Mouse (Mus musculus) forebrain, embryonic 12.5 days (tissue): ENCODE measurements around the gene Serpinf2. TPM values are rescaled to one million over a fixed set of nuclear protein-coding genes. Genes with fewer than 3 reads are reported as not detected.

Experiments
- ATAC-seq: fragments of 200-750 bp; cut with Nextera tagmentation; 2 replicates; pipeline ENCODE4 v1.8.0; 2017; ENCODE audit warnings: moderate TSS enrichment; ENCODE audit not compliant: low FRiP score
- H3K27ac ChIP-seq: fragments of 300-500 bp; sonication (generic); 2 replicates; pipeline ENCODE4 v1.5.1; 2016; ENCODE audit warnings: mild to moderate bottlenecking
- H3K27me3 ChIP-seq: fragments of 300-500 bp; sonication (generic); 2 replicates; pipeline ENCODE4 v1.6.1; 2016; ENCODE audit warnings: mild to moderate bottlenecking
- H3K36me3 ChIP-seq: fragments of 300-500 bp; sonication (generic); replicated peaks from 2 replicates; pipeline ENCODE4 v1.6.1; 2016; ENCODE audit warnings: mild to moderate bottlenecking
- H3K4me1 ChIP-seq: fragments of 300-500 bp; sonication (generic); 2 replicates; pipeline ENCODE4 v1.6.1; 2016
- H3K4me2 ChIP-seq: fragments of 300-500 bp; sonication (generic); 2 replicates; pipeline ENCODE4 v1.6.1; 2016; ENCODE audit warnings: mild to moderate bottlenecking, moderate library complexity
- H3K4me3 ChIP-seq: fragments of 300-500 bp; sonication (generic); replicated peaks from 2 replicates; pipeline ENCODE4 v1.5.1; 2016; ENCODE audit warnings: mild to moderate bottlenecking
- H3K9ac ChIP-seq: fragments of 300-500 bp; sonication (generic); 2 replicates; pipeline ENCODE4 v1.6.1; 2016; ENCODE audit warnings: mild to moderate bottlenecking
- H3K9me3 ChIP-seq: fragments of 300-500 bp; sonication (generic); 2 replicates; pipeline ENCODE4 v1.6.1; 2016
- WGBS: fragments of 180-500 bp; shearing (Covaris S2); methylation state at CpG from one replicate; pipeline ENCODE4 v1.1.7; 2016; 5-methylcytosine and 5-hydroxymethylcytosine counted together
- polyA plus RNA-seq: library from polyadenylated mRNA; unstranded; fragments of >200 nt; fragmentation: Nextera tagmentation; extraction: Ambion mirVana; gene quantifications from 2 replicates; pipeline ENCODE4 v1.2.1, GENCODE M21; 2016

Gene Serpinf2
- polyA plus RNA-seq, 1 experiment from 2014 or later = not detected

DNA sequence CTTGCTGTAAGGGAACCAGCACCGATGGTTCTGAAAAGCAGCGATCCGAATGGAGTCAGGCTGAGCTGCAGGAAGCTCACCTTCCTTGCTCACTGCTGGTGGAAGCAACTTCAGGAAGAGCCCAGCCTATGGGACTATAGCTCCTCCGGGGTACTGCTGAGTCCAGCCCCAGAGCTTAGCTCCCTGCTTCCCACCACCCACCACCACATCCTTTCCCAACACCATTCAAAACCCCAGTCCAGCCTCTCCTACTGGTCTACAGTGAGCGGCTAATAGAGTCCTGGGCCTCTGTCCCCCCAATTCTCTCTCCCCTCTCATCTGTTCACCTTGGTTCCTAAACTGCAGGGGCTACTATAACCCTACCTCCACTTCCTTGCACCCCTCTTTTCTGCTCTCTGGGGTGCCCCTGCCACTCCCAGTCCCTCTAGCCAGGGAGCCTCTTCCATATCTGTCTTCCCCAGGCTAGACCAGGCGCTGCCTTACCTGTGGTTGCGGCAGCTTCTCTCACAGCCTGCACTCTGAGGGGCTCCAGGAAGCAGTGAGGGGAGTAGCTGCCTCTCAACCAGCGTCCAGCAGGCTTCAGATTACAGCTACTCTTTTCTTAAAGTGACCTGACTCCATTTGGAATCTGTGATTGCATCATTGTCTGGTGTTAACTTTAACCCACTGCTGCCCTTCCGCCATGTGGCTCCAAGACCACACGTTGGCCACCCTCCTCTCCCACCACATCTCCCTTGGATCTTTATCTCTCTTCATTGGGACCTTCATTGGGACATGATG is 17.2 kb downstream of the Serpinf2 start, which contains the start of gene Serpinf1:
Serpinf1 (minus strand) TSS at position 689 of the 780 bp plus-strand sequence.
- Histone ChIP-seq H3K27me3 (no peaks in the 10 kb centered on the region), H3K9ac (peak within 1 kb of the TSS; percentile 13; the same call in 1 of the 2 replicates), H3K4me2 (peak within 1 kb of the TSS; percentile 23), H3K36me3 (no peaks in the 10 kb centered on the region), H3K4me1 (peaks cover 5% of the 10 kb centered on the region), H3K27ac (no peak within 1 kb of the TSS), H3K4me3 (peak within 1 kb of the TSS; percentile 22), H3K9me3 (no peaks in the 10 kb centered on the region)
- WGBS = 60% methylated on average over 10 of the region's 10 CpGs
- no peak for ATAC-seq

DNA sequence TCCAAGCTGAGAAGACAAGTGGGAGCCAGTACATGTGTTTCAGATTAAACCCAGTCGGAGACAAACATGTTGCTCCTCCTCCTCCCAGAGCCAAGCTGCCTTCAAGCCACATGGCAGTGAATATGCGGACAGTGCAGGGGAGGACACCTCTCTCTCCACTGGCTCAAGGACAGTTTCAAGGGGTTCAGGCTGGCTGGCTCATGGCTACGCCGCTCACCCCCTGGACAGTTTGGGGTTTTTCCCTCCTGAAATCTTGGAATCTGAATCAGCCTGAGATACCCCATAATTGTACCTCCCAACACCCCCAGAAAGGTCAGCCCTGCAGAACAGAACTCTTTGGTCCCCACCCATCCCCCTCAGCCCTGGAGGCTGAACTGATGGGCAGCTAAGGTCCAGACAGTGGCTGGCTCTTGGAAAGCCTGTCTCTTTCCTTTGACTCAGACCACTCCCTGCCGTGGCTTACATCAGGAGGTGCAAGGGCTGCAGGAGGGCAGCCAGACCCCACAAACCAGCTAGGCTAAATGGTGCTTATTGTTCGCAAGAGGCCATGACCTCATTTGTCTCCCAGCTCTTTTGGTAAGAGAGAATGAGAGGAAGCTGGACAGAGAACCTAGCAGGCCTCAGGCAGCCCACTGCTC is 17.9 kb downstream of the Serpinf2 start:
- Histone ChIP-seq H3K9me3 (no peaks in the 10 kb centered on the region), H3K27ac (no peak overlapping the region), H3K36me3 (no peaks in the 10 kb centered on the region), H3K4me2 (peak overlapping the region; percentile 23), H3K9ac (peak overlapping the region; percentile 13; the same call in 1 of the 2 replicates), H3K27me3 (no peaks in the 10 kb centered on the region), H3K4me1 (peaks cover 5% of the 10 kb centered on the region), H3K4me3 (peak overlapping the region; percentile 22)
- ATAC-seq = no peak
- WGBS = 44% methylated on average over 6 of the region's 6 CpGs

DNA sequence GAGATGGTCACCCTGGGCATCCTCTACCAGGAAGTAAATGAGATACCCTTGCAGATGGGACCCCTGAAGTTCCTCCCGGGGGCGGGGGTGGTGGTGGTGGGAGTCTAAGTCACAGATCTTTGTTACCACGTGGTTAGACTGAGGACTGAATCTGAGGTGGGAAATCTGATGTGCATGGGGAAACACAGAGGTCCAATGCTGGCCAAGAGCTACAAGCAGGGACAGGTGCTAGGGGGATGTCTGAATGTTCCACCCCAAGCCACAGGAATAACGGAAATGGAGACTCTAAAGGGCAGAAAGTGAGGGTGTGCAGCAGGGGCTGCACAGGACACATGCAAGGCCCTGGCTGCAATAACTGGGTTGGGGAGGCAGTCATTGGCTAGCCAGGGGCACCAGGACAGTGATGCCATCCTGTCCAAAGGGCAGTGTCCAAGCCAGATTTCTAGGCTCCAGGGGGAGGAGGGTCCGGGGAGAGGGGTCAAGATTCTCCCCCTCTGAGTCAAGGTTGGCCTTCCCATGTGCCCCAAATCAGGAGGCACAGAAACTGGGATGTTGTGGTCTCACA is 18.5 kb downstream of the Serpinf2 start:
- H3K27me3 ChIP-seq = no peaks in the 10 kb centered on the region
- peaks cover 5% of the 10 kb centered on the region for H3K4me1 ChIP-seq
- H3K4me2 ChIP-seq = no peak overlapping the region
- H3K36me3 ChIP-seq = no peaks in the 10 kb centered on the region
- no peak overlapping the region for H3K9ac ChIP-seq
- no peak overlapping the region for H3K4me3 ChIP-seq
- ATAC-seq = no peak
- WGBS = 64% methylated on average over 5 of the region's 5 CpGs
- H3K27ac ChIP-seq = no peak overlapping the region
- H3K9me3 ChIP-seq = no peaks in the 10 kb centered on the region

DNA sequence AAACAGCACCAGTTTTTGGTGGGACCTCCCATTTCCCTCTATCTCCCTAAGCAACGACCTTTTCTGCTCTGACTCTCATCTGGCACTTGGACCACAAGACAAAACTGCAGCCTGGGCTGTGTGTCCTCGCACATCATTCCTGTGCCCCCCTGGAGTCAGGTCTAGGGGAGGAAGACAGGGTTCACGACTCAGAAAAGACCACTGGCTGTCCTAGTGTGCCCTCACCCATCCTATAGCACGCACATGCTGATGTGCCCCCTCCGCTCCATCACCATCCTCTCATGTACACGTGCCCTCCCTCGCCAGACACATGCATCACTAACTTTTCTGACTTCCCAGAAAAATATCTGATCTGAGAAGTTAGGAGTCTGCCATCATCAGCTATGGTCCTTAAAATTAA is 19.4 kb downstream of the Serpinf2 start:
- Histone ChIP-seq H3K9me3 (no peaks in the 10 kb centered on the region), H3K4me1 (peaks cover 5% of the 10 kb centered on the region), H3K27me3 (no peaks in the 10 kb centered on the region), H3K4me3 (no peak overlapping the region), H3K27ac (no peak overlapping the region), H3K4me2 (no peak overlapping the region), H3K36me3 (no peaks in the 10 kb centered on the region), H3K9ac (no peak overlapping the region)
- WGBS = 84% methylated on average over 7 of the region's 7 CpGs
- ATAC-seq = no peak

DNA sequence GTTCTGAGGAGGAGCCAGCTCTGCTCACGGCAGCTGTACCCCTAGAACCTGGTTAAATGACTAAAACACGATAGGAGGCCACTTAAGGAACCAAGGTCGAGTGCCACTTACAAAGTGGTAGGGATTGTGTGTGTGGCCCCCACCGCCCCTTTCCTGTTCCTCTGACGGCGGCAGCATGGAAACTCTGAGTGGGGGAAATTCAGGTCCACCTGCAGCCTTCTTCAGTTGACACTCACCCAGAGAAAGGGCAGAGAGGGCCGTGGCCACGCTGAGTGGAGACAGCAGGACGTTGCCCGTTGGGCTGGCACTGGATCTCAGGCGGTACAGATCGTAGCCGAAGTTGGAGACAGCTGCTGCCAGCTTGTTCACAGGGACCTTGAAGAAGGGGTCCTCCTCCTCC is 23.4 kb downstream of the Serpinf2 start:
- H3K36me3 ChIP-seq = no peaks in the 10 kb centered on the region
- H3K4me3 ChIP-seq = no peak overlapping the region
- no peaks in the 10 kb centered on the region for H3K27me3 ChIP-seq
- H3K9me3 ChIP-seq = no peaks in the 10 kb centered on the region
- H3K27ac ChIP-seq = no peak overlapping the region
- WGBS = 89% methylated on average over 13 of the region's 13 CpGs
- H3K4me2 ChIP-seq = no peak overlapping the region
- no peak for ATAC-seq
- H3K9ac ChIP-seq = no peak overlapping the region
- H3K4me1 ChIP-seq = no peaks in the 10 kb centered on the region; the same call in 1 of the 2 replicates

DNA sequence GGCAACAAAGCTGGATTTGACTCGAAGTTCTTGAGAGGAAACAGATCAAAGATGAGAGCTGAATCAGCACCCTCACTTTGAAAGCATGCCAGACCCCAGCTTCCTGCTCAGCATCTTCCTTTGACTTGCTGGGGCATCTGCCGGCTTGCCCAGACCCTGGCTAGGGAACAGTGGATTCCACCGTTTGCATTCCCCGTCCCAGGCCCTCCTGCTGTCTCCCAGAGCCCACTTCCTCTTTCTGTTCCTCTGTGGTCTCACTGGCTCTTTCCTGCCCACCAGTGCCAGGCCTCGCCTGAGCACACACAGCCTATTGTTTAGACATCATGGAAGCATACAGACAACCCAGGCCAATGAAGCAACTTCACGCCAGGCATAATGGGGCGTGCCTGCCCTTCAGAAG is 24.3 kb downstream of the Serpinf2 start:
- H3K36me3 ChIP-seq = no peaks in the 10 kb centered on the region
- no peak overlapping the region for H3K4me3 ChIP-seq
- H3K9me3 ChIP-seq = no peaks in the 10 kb centered on the region
- H3K27me3 ChIP-seq = no peaks in the 10 kb centered on the region
- no peak overlapping the region for H3K27ac ChIP-seq
- no peak overlapping the region for H3K4me2 ChIP-seq
- ATAC-seq = no peak
- no peaks in the 10 kb centered on the region for H3K4me1 ChIP-seq
- WGBS = 66% methylated on average over 7 of the region's 7 CpGs
- H3K9ac ChIP-seq = no peak overlapping the region

DNA sequence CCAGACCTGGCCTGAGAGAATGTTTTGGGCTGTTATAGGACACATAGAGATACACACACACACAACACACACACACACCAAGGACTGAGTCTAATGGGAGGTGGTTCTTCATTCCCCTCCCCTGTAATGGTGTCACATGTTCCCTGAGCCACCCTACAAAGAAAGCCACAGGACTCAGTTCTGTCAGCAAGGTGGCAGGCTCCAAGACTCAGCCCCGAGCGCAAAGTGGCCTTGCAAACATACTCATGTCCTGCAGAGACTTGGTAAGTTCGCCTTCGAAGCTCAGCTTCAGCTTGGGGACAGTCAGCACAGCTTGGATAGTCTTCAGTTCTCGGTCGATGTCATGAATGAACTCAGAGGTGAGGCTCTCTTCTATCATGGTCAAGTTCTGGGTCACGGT is 28.8 kb downstream of the Serpinf2 start:
- 93% methylated on average over 7 of the region's 7 CpGs for WGBS

DNA sequence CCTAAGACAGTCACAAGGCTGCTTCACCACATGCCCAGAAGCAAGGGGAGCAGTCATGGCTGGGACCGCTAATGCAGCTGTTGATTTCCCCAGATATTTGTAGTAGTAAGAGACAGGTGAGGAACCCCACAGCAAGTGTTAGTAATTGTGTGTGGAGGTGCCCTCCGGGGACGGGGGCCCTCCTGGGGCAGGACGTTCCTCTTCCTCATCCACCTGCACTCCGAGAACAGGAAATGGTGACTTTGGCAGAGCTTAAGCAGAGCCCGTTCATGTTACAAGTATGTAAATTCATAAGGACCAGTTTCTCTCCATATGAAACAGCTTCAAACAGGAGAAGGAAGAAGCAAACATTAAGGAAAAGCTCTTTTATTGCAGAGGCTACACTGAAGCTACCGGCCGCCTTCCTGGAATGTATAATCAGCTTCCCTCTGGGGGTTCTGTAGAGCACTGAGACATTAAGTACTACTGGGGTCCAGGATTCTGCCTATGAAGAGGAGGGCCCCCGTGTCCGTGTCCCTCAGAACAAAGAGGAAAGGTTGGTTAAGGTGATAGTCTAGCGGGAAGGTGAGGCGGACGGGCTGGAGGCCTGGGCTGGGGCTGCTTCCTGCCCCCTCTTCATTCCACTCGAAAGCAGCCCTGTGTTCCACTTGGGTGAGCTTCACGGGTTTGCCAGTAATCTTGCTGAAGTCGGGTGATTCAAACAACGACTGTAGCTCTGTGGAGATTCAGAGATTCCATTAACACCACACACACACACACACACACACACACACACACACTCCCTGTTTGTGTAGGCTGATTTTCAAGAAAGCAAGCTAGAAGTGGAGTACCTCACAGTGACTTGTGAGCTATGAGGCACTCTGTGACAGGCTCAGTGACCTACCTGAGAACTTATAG is 29.5 kb downstream of the Serpinf2 start:
- no peaks in the 10 kb centered on the region for H3K36me3 ChIP-seq

More for the DNA sequence above, 28.8 kb downstream of the Serpinf2 start:
- H3K27ac ChIP-seq = no peak overlapping the region
- H3K9ac ChIP-seq = no peak overlapping the region
- H3K4me1 ChIP-seq = no peaks in the 10 kb centered on the region
- ATAC-seq = no peak
- H3K4me2 ChIP-seq = no peak overlapping the region
- no peak overlapping the region for H3K4me3 ChIP-seq
- no peaks in the 10 kb centered on the region for H3K36me3 ChIP-seq
- no peaks in the 10 kb centered on the region for H3K9me3 ChIP-seq
- no peaks in the 10 kb centered on the region for H3K27me3 ChIP-seq

DNA sequence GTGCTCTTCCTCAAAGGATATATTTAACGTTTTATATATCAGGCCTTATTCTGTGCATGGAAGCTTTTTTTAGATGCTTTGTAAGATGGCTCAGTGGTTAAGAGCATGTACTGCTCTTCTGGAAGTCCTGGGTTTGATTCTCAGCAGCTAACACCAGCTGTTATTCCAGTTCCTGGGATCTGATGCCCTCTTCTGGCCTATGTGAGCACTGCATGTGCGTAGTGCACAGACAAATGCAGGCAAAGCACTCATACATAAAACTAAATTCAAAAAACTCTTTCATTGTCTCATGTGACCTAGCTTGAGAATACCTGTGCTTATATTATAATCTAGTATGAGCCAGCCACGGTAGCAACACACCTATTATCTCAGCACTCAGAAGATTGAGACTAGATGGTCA is 32.5 kb downstream of the Serpinf2 start:
- WGBS = 42% methylated on average over 3 of the region's 3 CpGs
- no peak overlapping the region for H3K4me2 ChIP-seq
- no peaks in the 10 kb centered on the region for H3K4me1 ChIP-seq
- no peaks in the 10 kb centered on the region for H3K36me3 ChIP-seq
- H3K27me3 ChIP-seq = no peaks in the 10 kb centered on the region
- H3K9me3 ChIP-seq = no peaks in the 10 kb centered on the region
- no peak overlapping the region for H3K4me3 ChIP-seq
- H3K27ac ChIP-seq = no peak overlapping the region
- no peak for ATAC-seq
- H3K9ac ChIP-seq = no peak overlapping the region

More for the DNA sequence above, 29.5 kb downstream of the Serpinf2 start:
- H3K27me3 ChIP-seq = no peaks in the 10 kb centered on the region
- H3K27ac ChIP-seq = no peak overlapping the region
- no peak for ATAC-seq
- H3K4me1 ChIP-seq = no peaks in the 10 kb centered on the region
- no peak overlapping the region for H3K9ac ChIP-seq
- no peak overlapping the region for H3K4me2 ChIP-seq
- H3K4me3 ChIP-seq = no peak overlapping the region
- WGBS = 81% methylated on average over 17 of the region's 17 CpGs
- H3K9me3 ChIP-seq = no peaks in the 10 kb centered on the region

DNA sequence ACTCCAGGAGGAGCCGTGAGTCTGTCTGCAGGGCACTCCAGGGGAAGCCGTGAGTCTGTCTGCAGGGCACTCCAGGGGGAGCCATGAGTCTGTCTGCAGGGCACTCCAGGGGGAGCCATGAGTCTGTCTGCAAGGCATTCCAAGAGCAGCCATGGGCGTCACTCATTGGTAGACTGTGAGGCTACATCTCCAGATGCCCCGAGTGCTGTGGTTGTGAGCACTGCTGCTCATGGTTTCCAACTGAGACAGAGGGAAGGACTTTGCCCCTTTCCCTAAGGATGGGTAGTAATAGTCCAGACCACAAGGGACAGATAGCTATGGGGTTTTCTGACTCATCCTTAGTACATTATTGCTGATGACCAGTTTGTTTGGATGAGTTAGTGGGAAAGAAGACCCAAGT is 33.3 kb downstream of the Serpinf2 start:
- H3K4me1 ChIP-seq = no peaks in the 10 kb centered on the region
- H3K27me3 ChIP-seq = no peaks in the 10 kb centered on the region
- no peaks in the 10 kb centered on the region for H3K36me3 ChIP-seq
- no peaks in the 10 kb centered on the region for H3K9me3 ChIP-seq
- H3K4me3 ChIP-seq = no peak overlapping the region
- no peak for ATAC-seq
- WGBS = 74% methylated on average over 4 of the region's 4 CpGs
- no peak overlapping the region for H3K27ac ChIP-seq
- no peak overlapping the region for H3K9ac ChIP-seq
- no peak overlapping the region for H3K4me2 ChIP-seq

DNA sequence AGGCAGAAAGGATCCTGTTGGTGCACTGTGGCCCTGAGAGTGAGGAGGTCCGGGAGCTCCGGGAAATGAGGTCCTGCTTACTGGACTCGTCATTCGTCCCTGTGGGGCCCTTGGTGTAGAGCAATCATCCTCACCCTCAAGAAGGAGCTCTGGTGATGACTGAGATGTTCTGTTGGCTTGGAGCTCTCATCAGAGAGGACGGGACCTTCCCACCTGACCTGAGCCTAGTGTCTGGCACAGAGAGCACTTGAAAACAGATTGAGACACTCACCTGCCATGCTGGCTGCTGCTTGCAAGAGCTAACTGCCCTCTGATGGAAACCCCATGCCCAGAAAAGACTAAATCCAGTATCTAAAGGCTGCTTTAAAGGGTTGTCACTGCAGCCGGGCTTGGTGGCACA is 34.6 kb downstream of the Serpinf2 start:
- Histone ChIP-seq H3K36me3 (no peaks in the 10 kb centered on the region; the same call in 1 of the 2 replicates), H3K9ac (no peak overlapping the region), H3K4me2 (no peak overlapping the region), H3K27me3 (no peaks in the 10 kb centered on the region), H3K9me3 (no peaks in the 10 kb centered on the region), H3K4me3 (no peak overlapping the region), H3K27ac (no peak overlapping the region), H3K4me1 (no peaks in the 10 kb centered on the region)
- no peak for ATAC-seq
- 93% methylated on average over 6 of the region's 6 CpGs for WGBS
